Mouse (Mus musculus) MEL (cell line): ENCODE measurements around the gene Glod4. TPM values are rescaled to one million over a fixed set of nuclear protein-coding genes. Genes with fewer than 3 reads are reported as not detected.

Source experiments
- DNase-seq: peaks from one replicate; pipeline ENCODE4 v3.0.0; 2011; ENCODE audit warnings: low read depth, low spot score
- H3K27ac ChIP-seq: 2 replicates; pipeline ENCODE4 v1.5.1; 2012; ENCODE audit warnings: low read depth, mild to moderate bottlenecking, control low read depth, low read length, moderate library complexity; ENCODE audit not compliant: control insufficient read depth
- H3K27me3 ChIP-seq, 2 experiments: fragments of 150-350 bp in 1 of 2; sonication (generic) in 1 of 2; 2 replicates each; pipeline ENCODE4 v1.6.1; 2012; ENCODE audit warnings: low read length in 2 of 2, mild to moderate bottlenecking in 2 of 2, improper control_type of control experiment in 1 of 2, moderate library complexity in 1 of 2; ENCODE audit not compliant: insufficient read depth in 2 of 2, control insufficient read depth in 1 of 2
- H3K36me3 ChIP-seq, 2 experiments: 2 replicates each; pipeline ENCODE4 v1.6.1; 2012 to 2014; ENCODE audit warnings: low read length in 2 of 2, improper control_type of control experiment in 1 of 2, inconsistent platforms in 1 of 2, mild to moderate bottlenecking in 1 of 2; ENCODE audit not compliant: insufficient read depth in 2 of 2, control insufficient read depth in 1 of 2
- H3K4me1 ChIP-seq, 2 experiments: fragments of 150-350 bp in 1 of 2; sonication (generic) in 1 of 2; 2 replicates each; pipeline ENCODE4 v1.6.1; 2012; ENCODE audit warnings: low read length in 2 of 2, improper control_type of control experiment in 1 of 2, mild to moderate bottlenecking in 1 of 2; ENCODE audit not compliant: insufficient read depth in 2 of 2, control insufficient read depth in 1 of 2
- H3K4me3 ChIP-seq, 2 experiments: fragments of 150-350 bp in 1 of 2; sonication (generic) in 1 of 2; 2 replicates each; pipeline ENCODE4 v1.5.1; 2012; ENCODE audit warnings: low read depth in 2 of 2, low read length in 2 of 2, mild to moderate bottlenecking in 2 of 2, moderate library complexity in 2 of 2, control low read depth in 1 of 2, improper control_type of control experiment in 1 of 2; ENCODE audit not compliant: control insufficient read depth in 1 of 2, insufficient read depth in 1 of 2
- H3K79me2 ChIP-seq: 2 replicates; pipeline ENCODE4 v1.6.1; 2012; ENCODE audit warnings: mild to moderate bottlenecking, low read length, moderate library complexity; ENCODE audit not compliant: control insufficient read depth, poor library complexity, insufficient read depth
- H3K9ac ChIP-seq: 2 replicates; pipeline ENCODE4 v1.6.1; 2012; ENCODE audit warnings: low read depth, mild to moderate bottlenecking, control low read depth, low read length, moderate library complexity; ENCODE audit not compliant: control insufficient read depth, poor library complexity, severe bottlenecking
- H3K9me3 ChIP-seq: fragments of 150-350 bp; sonication (generic); replicated peaks from 2 replicates; pipeline ENCODE4 v1.6.1; 2012; ENCODE audit warnings: mild to moderate bottlenecking, low read length, improper control_type of control experiment, moderate library complexity; ENCODE audit not compliant: insufficient read depth
- CHD2 ChIP-seq: IDR thresholded peaks from 2 replicates; pipeline ENCODE4 v1.6.1; 2011; ENCODE audit warnings: low read length, improper control_type of control experiment
- E2F4 ChIP-seq: IDR thresholded peaks from 2 replicates; pipeline ENCODE4 v1.6.1; 2011; ENCODE audit warnings: low read depth, low read length, improper control_type of control experiment, borderline replicate concordance
- EP300 ChIP-seq, 2 experiments: IDR thresholded peaks; 2 replicates each; pipeline ENCODE4 v1.6.1; 2011; ENCODE audit warnings: improper control_type of control experiment in 2 of 2, low read length in 2 of 2, low read depth in 1 of 2, mild to moderate bottlenecking in 1 of 2
- ETS1 ChIP-seq: IDR thresholded peaks from 2 replicates; pipeline ENCODE4 v1.6.1; 2012; ENCODE audit warnings: low read depth, mild to moderate bottlenecking, inconsistent platforms, low read length, improper control_type of control experiment, moderate library complexity
- GABPA ChIP-seq: IDR thresholded peaks from 2 replicates; pipeline ENCODE4 v1.6.1; 2012; ENCODE audit warnings: low read depth, mild to moderate bottlenecking, inconsistent platforms, low read length, improper control_type of control experiment, moderate library complexity
- HCFC1 ChIP-seq: IDR thresholded peaks from 2 replicates; pipeline ENCODE4 v1.6.1; 2012; ENCODE audit warnings: low read depth, mild to moderate bottlenecking, inconsistent platforms, low read length, improper control_type of control experiment, moderate library complexity
- KAT2A ChIP-seq: conservative IDR thresholded peaks from 2 replicates; pipeline ENCODE4 v1.6.1; 2012; ENCODE audit warnings: low read depth, low read length, improper control_type of control experiment, inconsistent platforms
- MAFK ChIP-seq: IDR thresholded peaks from 2 replicates; pipeline ENCODE4 v1.6.1; 2011; ENCODE audit warnings: low read depth, mild to moderate bottlenecking, low read length, improper control_type of control experiment, borderline replicate concordance
- MAX ChIP-seq: IDR thresholded peaks from 2 replicates; pipeline ENCODE4 v1.6.1; 2011; ENCODE audit warnings: low read length, improper control_type of control experiment
- MAZ ChIP-seq: IDR thresholded peaks from 2 replicates; pipeline ENCODE4 v1.6.1; 2012; ENCODE audit warnings: low read depth, mild to moderate bottlenecking, inconsistent platforms, low read length, improper control_type of control experiment
- MXI1 ChIP-seq: IDR thresholded peaks from 2 replicates; pipeline ENCODE4 v1.6.1; 2011; ENCODE audit warnings: mild to moderate bottlenecking, low read depth, low read length, improper control_type of control experiment
- MYC ChIP-seq: IDR thresholded peaks from 2 replicates; pipeline ENCODE4 v1.6.1; 2011; ENCODE audit warnings: low read depth, mild to moderate bottlenecking, low read length, improper control_type of control experiment, moderate library complexity
- NELFE ChIP-seq: IDR thresholded peaks from 2 replicates; pipeline ENCODE4 v1.6.1; 2011; ENCODE audit warnings: low read depth, low read length, improper control_type of control experiment
- POLR2A ChIP-seq, 2 experiments: IDR thresholded peaks; 2 replicates each; pipeline ENCODE4 v1.6.1; 2011 to 2012; ENCODE audit warnings: low read length in 2 of 2, mild to moderate bottlenecking in 2 of 2, control low read depth in 1 of 2, improper control_type of control experiment in 1 of 2, low read depth in 1 of 2, moderate library complexity in 1 of 2; ENCODE audit not compliant: control insufficient read depth in 1 of 2, insufficient read depth in 1 of 2, poor library complexity in 1 of 2
- POLR2AphosphoS2 ChIP-seq: IDR thresholded peaks from 2 replicates; pipeline ENCODE4 v1.6.1; 2011; ENCODE audit warnings: low read length, improper control_type of control experiment
- POLR2AphosphoS5 ChIP-seq: IDR thresholded peaks from 2 replicates; pipeline ENCODE4 v1.6.1; 2012; ENCODE audit warnings: low read depth, borderline replicate concordance, mild to moderate bottlenecking, inconsistent platforms, low read length, moderate library complexity, mixed read lengths
- RCOR1 ChIP-seq: IDR thresholded peaks from 2 replicates; pipeline ENCODE4 v1.6.1; 2012; ENCODE audit warnings: low read depth, mild to moderate bottlenecking, inconsistent platforms, low read length, improper control_type of control experiment
- SIN3A ChIP-seq: IDR thresholded peaks from 2 replicates; pipeline ENCODE4 v1.6.1; 2012; ENCODE audit warnings: low read length, improper control_type of control experiment, inconsistent platforms
- TBP ChIP-seq: IDR thresholded peaks from 2 replicates; pipeline ENCODE4 v1.8.0; 2011; ENCODE audit warnings: low read depth, low read length, improper control_type of control experiment
- UBTF ChIP-seq: IDR thresholded peaks from 2 replicates; pipeline ENCODE4 v1.6.1; 2012; ENCODE audit warnings: low read depth, mild to moderate bottlenecking, inconsistent platforms, low read length, improper control_type of control experiment, moderate library complexity, borderline replicate concordance; ENCODE audit not compliant: insufficient read depth
- ZC3H11A ChIP-seq: IDR thresholded peaks from 2 replicates; pipeline ENCODE4 v1.6.1; 2012; ENCODE audit warnings: low read depth, mild to moderate bottlenecking, inconsistent platforms, low read length, improper control_type of control experiment
- ZMIZ1 ChIP-seq: IDR thresholded peaks from 2 replicates; pipeline ENCODE4 v1.6.1; 2012; ENCODE audit warnings: low read depth, mild to moderate bottlenecking, inconsistent platforms, low read length, improper control_type of control experiment, moderate library complexity
- ZNF384 ChIP-seq: IDR thresholded peaks from 2 replicates; pipeline ENCODE4 v1.6.1; 2012; ENCODE audit warnings: low read depth, mild to moderate bottlenecking, inconsistent platforms, low read length, improper control_type of control experiment
- polyA plus RNA-seq, 2 experiments: library from polyadenylated mRNA; stranded (reverse) in 1 of 2; unstranded in 1 of 2; fragments of >175 nt in 1 of 2; fragments of >200 nt in 1 of 2; gene quantifications; 2 replicates each; pipeline versions ENCODE4 v1.2.1 to v1.2.4; 2012; ENCODE audit warnings: low replicate concordance in 2 of 2, low read depth in 1 of 2; ENCODE audit not compliant: insufficient read length in 2 of 2, insufficient read depth in 1 of 2, missing spikeins in 1 of 2
- total RNA-seq: library from RNA; depleted of rRNA; stranded (reverse); fragments of 300-350 nt; gene quantifications from 2 replicates; pipeline ENCODE4 v1.2.3, GENCODE M21; 2012

The Glod4 gene
- total and polyA plus RNA-seq, 3 experiments, result 63.9 to 139 TPM; not detected in 1

- TF ChIP-seq MAX (no peak), CHD2 (no peak), POLR2AphosphoS5 (no peak), NELFE (no peak), GABPA (no peak), HCFC1 (no peak), POLR2A (IDR thresholded peaks at IDR 0.05; ENCODE audit: control insufficient read depth in 1 of 2, insufficient read depth in 1 of 2, low read depth in 1 of 2, low read length in 2 of 2, poor library complexity in 1 of 2) (no peak), ZNF384 (no peak), TBP (no peak), MXI1 (no peak), MAZ (no peak), ETS1 (no peak), MAFK (no peak), ZMIZ1 (no peak), POLR2AphosphoS2 (no peak)
- H3K4me1 ChIP-seq, result no peaks in the 10 kb centered on the region
- H3K9me3 ChIP-seq, result no peaks in the 10 kb centered on the region
- H3K27ac ChIP-seq, result no peak overlapping the region
- no peaks in the 10 kb centered on the region for H3K79me2 ChIP-seq
- no peaks in the 10 kb centered on the region for H3K27me3 ChIP-seq
- H3K36me3 ChIP-seq, result peaks cover 0 to 2% of the 10 kb centered on the region in 2 experiments; a peak in 1 of 4 replicates
- H3K4me3 ChIP-seq, result no peak overlapping the region
- no peak overlapping the region for H3K9ac ChIP-seq
- no peak for DNase-seq
These were observed 133.1 kb downstream of the Glod4 start for GRCm38 (mm10) chr11:76110416-76110815.

DNA sequence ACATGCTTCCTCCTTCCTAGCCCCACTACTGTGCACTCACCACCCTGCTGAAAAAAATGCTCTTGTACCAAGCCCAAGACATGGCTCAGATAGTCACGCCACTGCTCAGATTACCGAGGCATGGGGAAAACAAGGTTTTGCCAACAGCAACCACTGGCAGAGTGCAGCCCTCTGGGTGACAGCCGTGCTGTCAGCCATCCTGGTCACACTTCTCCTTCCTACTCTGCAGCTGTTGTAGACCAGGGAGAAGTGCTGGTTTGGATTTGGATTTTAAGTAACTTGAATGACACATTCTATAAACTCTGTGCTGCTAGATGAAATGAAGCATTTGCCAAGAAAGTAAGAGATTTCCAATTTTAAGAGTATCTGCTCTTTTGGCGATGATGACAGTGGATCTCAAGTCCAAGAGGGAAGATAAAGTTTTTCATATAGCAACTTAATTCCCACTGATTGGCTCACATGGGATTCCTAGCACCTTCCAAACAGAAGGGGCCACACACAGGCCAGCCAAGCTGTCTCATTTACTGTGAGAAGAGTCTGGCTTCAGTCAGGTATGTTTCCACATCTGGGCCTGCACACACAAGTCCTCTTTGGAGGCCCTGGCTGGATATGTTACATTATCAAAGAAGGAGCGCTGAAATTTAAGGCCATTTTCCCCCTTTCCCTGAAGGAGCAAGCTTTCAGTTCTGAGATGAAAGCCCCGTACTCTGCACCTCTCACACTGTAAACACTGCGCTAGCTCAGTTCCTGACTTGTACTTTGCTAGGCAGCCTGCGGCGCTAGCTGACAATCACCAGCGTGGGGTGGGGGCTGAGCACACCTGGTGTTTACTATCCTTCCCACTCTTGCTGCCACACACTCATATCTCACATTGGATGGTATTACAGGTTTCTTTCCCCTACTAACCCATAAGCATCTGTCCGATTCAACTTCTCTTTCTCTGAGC lies 136.7 kb downstream of the Glod4 start:
- Histone ChIP-seq H3K79me2 (no peaks in the 10 kb centered on the region), H3K9me3 (no peaks in the 10 kb centered on the region), H3K4me1 (no peaks in the 10 kb centered on the region), H3K36me3 (peaks cover 0 to 2% of the 10 kb centered on the region in 2 experiments; a peak in 1 of 4 replicates)
- no peak for DNase-seq
- TF ChIP-seq KAT2A (no peak), MXI1 (no peak), NELFE (no peak), ZC3H11A (no peak), RCOR1 (no peak), MYC (no peak), POLR2AphosphoS5 (no peak), E2F4 (no peak), UBTF (no peak), GABPA (no peak), SIN3A (no peak), EP300 (IDR thresholded peaks at IDR 0.05; ENCODE audit: low read depth in 1 of 2, low read length in 2 of 2) (no peak)
- TF ChIP-seq, all 39 proteins: peak for 0
- Histone ChIP-seq H3K27me3 (no peaks in the 10 kb centered on the region), H3K4me3 (no peak overlapping the region), H3K9ac (no peak overlapping the region), H3K27ac (no peak overlapping the region)
